ENCODE assay signal across 8 mouse cellular contexts in genomic region chr1:64532589-64533470, GRCm38 (mm10). TPM values are rescaled to one million over a fixed set of nuclear protein-coding genes. Genes with fewer than 3 reads are reported as not detected.
DNase-seq lines count a peak whose midpoint lies in the region; ATAC-seq and TF ChIP-seq lines count a peak whose summit lies in the region.

Creb1 (plus strand) TSS chr1:64532645.

- H3K36me3 ChIP-seq in CH12.LX (replicated peaks in 1 of 2; ENCODE audit: control insufficient read depth in 1 of 2, insufficient read depth in 1 of 2, low read length in 1 of 2): peaks cover 0 to 8% of the 10 kb centered on the region in 2 experiments
- no peaks in the 10 kb centered on the region for H3K36me3 ChIP-seq in forebrain, embryonic 11.5 days (ENCODE audit: control insufficient read depth, insufficient read depth, low read length)
- H3K36me3 ChIP-seq in heart, embryonic 16.5 days (ENCODE audit: control insufficient read depth, insufficient read depth): peaks cover 4% of the 10 kb centered on the region; the same call in 1 of the 2 replicates
- no peaks in the 10 kb centered on the region for H3K36me3 ChIP-seq in liver, embryonic 15.5 days (replicated peaks)
- no peaks in the 10 kb centered on the region for H3K36me3 ChIP-seq in neural tube, embryonic 12.5 days

- peak in 1 of 2 experiments; percentile 18; a peak in 1 of 4 replicates for TF ChIP-seq CTCF in CH12.LX (conservative IDR thresholded peaks at IDR 0.05 in 1 of 2, IDR thresholded peaks at IDR 0.05 in 1 of 2; ENCODE audit: low read depth in 2 of 2, low read length in 2 of 2)

- peak; percentile 98 for ATAC-seq in forebrain, embryonic 11.5 days (replicated peaks; ENCODE audit: low FRiP score)
- ATAC-seq in heart, embryonic 16.5 days (replicated peaks; ENCODE audit: extremely low read depth, insufficient read depth, low FRiP score): peak; percentile 94
- peak; percentile 95 for ATAC-seq in liver, embryonic 15.5 days (ENCODE audit: insufficient read depth)
- ATAC-seq in neural tube, embryonic 12.5 days (ENCODE audit: low FRiP score, low read depth): peak; percentile 97

- H3K9me3 ChIP-seq in CH12.LX (replicated peaks; ENCODE audit: low read length): peaks cover 2% of the 10 kb centered on the region
- no peaks in the 10 kb centered on the region for H3K9me3 ChIP-seq in forebrain, embryonic 11.5 days (ENCODE audit: control insufficient read depth, low read length)
- peaks cover 3% of the 10 kb centered on the region; the same call in 1 of the 2 replicates for H3K9me3 ChIP-seq in heart, embryonic 16.5 days (replicated peaks; ENCODE audit: control insufficient read depth, low read length)
- H3K9me3 ChIP-seq in liver, embryonic 15.5 days (replicated peaks): no peaks in the 10 kb centered on the region
- H3K9me3 ChIP-seq in neural tube, embryonic 12.5 days: no peaks in the 10 kb centered on the region

- H3K9ac ChIP-seq in CH12.LX (ENCODE audit: insufficient read depth, low read depth): peak within 1 kb of the TSS; percentile 98
- H3K9ac ChIP-seq in forebrain, embryonic 11.5 days (ENCODE audit: low read length): peak within 1 kb of the TSS; percentile 99
- H3K9ac ChIP-seq in heart, embryonic 16.5 days (ENCODE audit: low read length): peak within 1 kb of the TSS; percentile 100
- peak within 1 kb of the TSS; percentile 96 for H3K9ac ChIP-seq in liver, embryonic 15.5 days
- peak within 1 kb of the TSS; percentile 97 for H3K9ac ChIP-seq in neural tube, embryonic 12.5 days

- H3K4me1 ChIP-seq in CH12.LX (ENCODE audit: control insufficient read depth in 1 of 2, insufficient read depth in 2 of 2): peaks cover 11 to 50% of the 10 kb centered on the region in 2 experiments
- no peaks in the 10 kb centered on the region; the same call in 1 of the 2 replicates for H3K4me1 ChIP-seq in forebrain, embryonic 11.5 days (replicated peaks; ENCODE audit: control insufficient read depth, insufficient read depth, low read length)
- peaks cover 15% of the 10 kb centered on the region for H3K4me1 ChIP-seq in heart, embryonic 16.5 days (ENCODE audit: control insufficient read depth, insufficient read depth, low read length)
- peaks cover 39% of the 10 kb centered on the region for H3K4me1 ChIP-seq in liver, embryonic 15.5 days (replicated peaks)
- peaks cover 26% of the 10 kb centered on the region for H3K4me1 ChIP-seq in neural tube, embryonic 12.5 days

- TF ChIP-seq EP300 in CH12.LX (IDR thresholded peaks at IDR 0.05; ENCODE audit: low read length): no peak

- peak within 1 kb of the TSS; percentile 91 for H3K27ac ChIP-seq in CH12.LX (ENCODE audit: insufficient read depth, low read depth)
- peak within 1 kb of the TSS; percentile 100 for H3K27ac ChIP-seq in forebrain, embryonic 11.5 days (ENCODE audit: low read depth, low read length)
- H3K27ac ChIP-seq in heart, embryonic 16.5 days (ENCODE audit: low read length): peak within 1 kb of the TSS; percentile 100
- H3K27ac ChIP-seq in liver, embryonic 15.5 days (replicated peaks): peak within 1 kb of the TSS; percentile 100
- peak within 1 kb of the TSS; percentile 100 for H3K27ac ChIP-seq in neural tube, embryonic 12.5 days

- peak; percentile 94 for DNase-seq in CH12.LX (ENCODE audit: extremely low read depth)
- peak; percentile 89 for DNase-seq in c-Kit-positive CD71-positive TER-119-negative erythroid progenitor cells, embryonic 14.5 days (ENCODE audit: low read depth)
- peak; percentile 100 for DNase-seq in forebrain, embryonic 11.5 days (ENCODE audit: low spot score)
- peak; percentile 97 to 99 for DNase-seq in kidney, postnatal 36 days
- peak; percentile 96 for DNase-seq in telencephalon, adult 2 months (ENCODE audit: low read depth, low spot score)

- H3K4me2 ChIP-seq in CH12.LX (ENCODE audit: insufficient read depth, low read depth, poor library complexity, severe bottlenecking): peak within 1 kb of the TSS; percentile 73
- peak within 1 kb of the TSS; percentile 79 for H3K4me2 ChIP-seq in forebrain, embryonic 11.5 days (ENCODE audit: low read depth, low read length, severe bottlenecking)
- peak within 1 kb of the TSS; percentile 93 for H3K4me2 ChIP-seq in heart, embryonic 16.5 days (ENCODE audit: low read depth, low read length)
- peak within 1 kb of the TSS; percentile 97 for H3K4me2 ChIP-seq in liver, embryonic 15.5 days
- peak within 1 kb of the TSS; percentile 90 for H3K4me2 ChIP-seq in neural tube, embryonic 12.5 days (replicated peaks)

- TF ChIP-seq POLR2A in CH12.LX (IDR thresholded peaks at IDR 0.05; ENCODE audit: low read depth, low read length): peak; percentile 94

- H3K27me3 ChIP-seq in CH12.LX (replicated peaks): no peaks in the 10 kb centered on the region
- H3K27me3 ChIP-seq in forebrain, embryonic 11.5 days (ENCODE audit: control insufficient read depth, insufficient read depth, low read length): no peaks in the 10 kb centered on the region
- H3K27me3 ChIP-seq in heart, embryonic 16.5 days (ENCODE audit: control insufficient read depth, insufficient read depth, low read length): no peaks in the 10 kb centered on the region
- no peaks in the 10 kb centered on the region for H3K27me3 ChIP-seq in liver, embryonic 15.5 days
- no peaks in the 10 kb centered on the region for H3K27me3 ChIP-seq in neural tube, embryonic 12.5 days (replicated peaks)

- H3K4me3 ChIP-seq in CH12.LX (replicated peaks in 1 of 3; ENCODE audit: low read depth in 2 of 3, low read length in 2 of 3, poor library complexity in 1 of 3): peak within 1 kb of the TSS; percentile 64 to 87 (median 86)
- peak within 1 kb of the TSS; percentile 92 for H3K4me3 ChIP-seq in forebrain, embryonic 11.5 days (ENCODE audit: low read depth, low read length)
- peak within 1 kb of the TSS; percentile 91 for H3K4me3 ChIP-seq in heart, embryonic 16.5 days (ENCODE audit: low read length)
- peak within 1 kb of the TSS; percentile 96 for H3K4me3 ChIP-seq in liver, embryonic 15.5 days (replicated peaks)
- peak within 1 kb of the TSS; percentile 95 for H3K4me3 ChIP-seq in neural tube, embryonic 12.5 days

- H3K79me2 ChIP-seq in CH12.LX (replicated peaks; ENCODE audit: control insufficient read depth, extremely low read depth, insufficient read depth, poor library complexity, severe bottlenecking): peaks cover 31% of the 10 kb centered on the region

- no peak for TF ChIP-seq RAD21 in CH12.LX (IDR thresholded peaks at IDR 0.05; ENCODE audit: low read depth, low read length)

- dilution Hi-C loops in CH12.LX (cut with MboI; ENCODE audit: extremely low pct_ligation_motif_present, extremely low pct_unique_long_range_greater_than_20kb, low sequenced_read_pairs): no loop called here

- in situ Hi-C loops in CH12.LX (cut with MboI; ENCODE audit: low pct_ligation_motif_present, low pct_unique_long_range_greater_than_20kb, low sequenced_read_pairs): no loop called here

- under 1% methylated on average over 94 of the region's 119 CpGs for WGBS in forebrain, embryonic 11.5 days
- under 1% methylated on average over 103 of the region's 119 CpGs for WGBS in heart, embryonic 16.5 days
- WGBS in liver, embryonic 15.5 days (ENCODE audit: insufficient replicate concordance): under 1% methylated on average over 61 of the region's 119 CpGs
- WGBS in neural tube, embryonic 12.5 days: under 1% methylated on average over 95 of the region's 119 CpGs

TF ChIP-seq in CH12.LX, 34 proteins besides CTCF, POLR2A, EP300 and RAD21 (continues in another document):
- TF ChIP-seq SIN3A (IDR thresholded peaks at IDR 0.05; ENCODE audit: low read length) (no peak), CHD1 (IDR thresholded peaks at IDR 0.05; ENCODE audit: low read depth, low read length) (no peak), BHLHE40 (IDR thresholded peaks at IDR 0.05; ENCODE audit: low read depth, low read length) (no peak), SMC3 (IDR thresholded peaks at IDR 0.05; ENCODE audit: low read depth, low read length) (no peak), MAFK (IDR thresholded peaks at IDR 0.05; ENCODE audit: insufficient replicate concordance, low read length) (no peak), ZNF384 (IDR thresholded peaks at IDR 0.05; ENCODE audit: low read depth, low read length) (no peak), MXI1 (IDR thresholded peaks at IDR 0.05; ENCODE audit: low read depth, low read length) (peak; percentile 2; the same call in 1 of the 2 replicates), MAZ (IDR thresholded peaks at IDR 0.05; ENCODE audit: low read depth, low read length) (0 out of 2 replicates have a peak, but pooled peaks have one; percentile 62), PAX5 (IDR thresholded peaks at IDR 0.05; ENCODE audit: low read length) (no peak), E2F4 (IDR thresholded peaks at IDR 0.05; ENCODE audit: insufficient replicate concordance, low read depth, low read length) (no peak), ZMIZ1 (IDR thresholded peaks at IDR 0.05; ENCODE audit: low read depth, low read length) (peak; percentile 92), TCF12 (IDR thresholded peaks at IDR 0.05; ENCODE audit: low read depth, low read length) (peak; percentile 80), ZKSCAN1 (IDR thresholded peaks at IDR 0.05; ENCODE audit: borderline replicate concordance, low read depth, low read length) (no peak), NRF1 (IDR thresholded peaks at IDR 0.05; ENCODE audit: low read depth, low read length) (peak; percentile 61), NELFE (IDR thresholded peaks at IDR 0.05; ENCODE audit: low read depth, low read length) (peak; percentile 78), MYC (IDR thresholded peaks at IDR 0.05; ENCODE audit: low read depth, low read length) (no peak), UBTF (IDR thresholded peaks at IDR 0.05; ENCODE audit: low read depth, low read length) (no peak), IRF4 (IDR thresholded peaks at IDR 0.05; ENCODE audit: low read depth, low read length) (no peak), KAT2A (IDR thresholded peaks at IDR 0.05; ENCODE audit: insufficient replicate concordance, low read length) (peak; percentile 74; the same call in 1 of the 2 replicates), RCOR1 (conservative IDR thresholded peaks at IDR 0.05; ENCODE audit: low read depth, low read length) (no peak), MEF2A (IDR thresholded peaks at IDR 0.05; ENCODE audit: borderline replicate concordance, low read depth, low read length) (no peak; the same call in 1 of the 2 replicates), ZC3H11A (IDR thresholded peaks at IDR 0.05; ENCODE audit: low read depth, low read length) (no peak), POLR2AphosphoS2 (IDR thresholded peaks at IDR 0.05; ENCODE audit: low read depth, low read length) (no peak)

RNA-seq across cellular contexts. Expression of gene Creb1, which starts in this region (rescaled TPM):
- total RNA-seq in CH12.LX (2012; rRNA removed): 40.6 and 42.8 TPM in 2 replicates
- total RNA-seq in CH12.LX (2014; rRNA removed): 24.2 and 25.4 TPM in 2 replicates
- 21.0 and 23.8 TPM in 2 replicates for polyA plus RNA-seq in CH12.LX (2012; ENCODE audit: insufficient read length, low read depth)
- polyA plus RNA-seq in forebrain, embryonic 11.5 days (2014; fragmentation: Nextera tagmentation; extraction: Ambion mirVana): 62.6 and 64.9 TPM in 2 replicates
- polyA plus RNA-seq in heart, embryonic 16.5 days (2015; fragmentation: Nextera tagmentation; extraction: Ambion mirVana): 21.0 and 24.0 TPM in 2 replicates
- polyA plus RNA-seq in liver, embryonic 15.5 days (2015; fragmentation: Nextera tagmentation; extraction: Ambion mirVana): 10.6 and 11.5 TPM in 2 replicates
- 49.7 and 52.4 TPM in 2 replicates for polyA plus RNA-seq in neural tube, embryonic 12.5 days (2016; fragmentation: Nextera tagmentation; extraction: Ambion mirVana)

Comparison
In these comparisons a context has a peak if more than half of its experiments do, and no peak if none do; other contexts are left out.
1. Peak in every context shown above with its lines: DNase-seq, ATAC-seq, H3K4me3 ChIP-seq and H3K27ac ChIP-seq.